Mouse (Mus musculus) embryo, embryonic 11 days (tissue): ENCODE results near the gene Cyth1.
A peak's percentile ranks its signal among the peaks of the same experiment; 100 is the strongest.

Experiments
- DNase-seq: peaks from one replicate; pipeline ENCODE4 v3.0.0-alpha.2; 2015

The Cyth1 gene

GRCm38 (mm10) chr11:118248150-118249011, at the start of gene Cyth1:
Gene Cyth1 (minus strand): TSS chr11:118248592.
- peak; percentile 99 for DNase-seq

GRCm38 (mm10) chr11:118297967-118298366, 49.6 kb upstream of the Cyth1 start:
- no peak for DNase-seq

GRCm38 (mm10) chr11:118295026-118295425, 46.6 kb upstream of the Cyth1 start:
- DNase-seq = no peak

- DNase-seq = peak; percentile 6
Observed at GRCm38 (mm10) chr11:118292671-118293070, 44.3 kb upstream of the Cyth1 start.

GRCm38 (mm10) chr11:118289999-118290889, 41.9 kb upstream of the Cyth1 start, which contains the start of gene Usp36:
Gene Usp36 (minus strand): TSS chr11:118290244.
- DNase-seq = peak; percentile 100

- peak; percentile 36 for DNase-seq
Observed at GRCm38 (mm10) chr11:118289562-118289961, 41.2 kb upstream of the Cyth1 start.

GRCm38 (mm10) chr11:118289037-118289511, 40.7 kb upstream of the Cyth1 start:
- peak; percentile 58 for DNase-seq

- DNase-seq = no peak
Observed at GRCm38 (mm10) chr11:118287573-118287972, 39.2 kb upstream of the Cyth1 start.

GRCm38 (mm10) chr11:118286434-118286833, 38.0 kb upstream of the Cyth1 start:
- DNase-seq = no peak

- no peak for DNase-seq
Observed at GRCm38 (mm10) chr11:118285791-118286190, 37.4 kb upstream of the Cyth1 start.

GRCm38 (mm10) chr11:118280218-118280617, 31.8 kb upstream of the Cyth1 start:
- DNase-seq = no peak

- DNase-seq = no peak
Observed at GRCm38 (mm10) chr11:118276328-118276727, 27.9 kb upstream of the Cyth1 start.

- no peak for DNase-seq
Observed at GRCm38 (mm10) chr11:118275092-118275491, 26.7 kb upstream of the Cyth1 start.

GRCm38 (mm10) chr11:118269827-118270226, 21.4 kb upstream of the Cyth1 start:
- peak; percentile 25 for DNase-seq

GRCm38 (mm10) chr11:118266666-118267046, 18.3 kb upstream of the Cyth1 start:
- no peak for DNase-seq

GRCm38 (mm10) chr11:118266044-118266665, 17.8 kb upstream of the Cyth1 start:
- DNase-seq = no peak

- no peak for DNase-seq
Observed at GRCm38 (mm10) chr11:118265621-118266020, 17.2 kb upstream of the Cyth1 start.

GRCm38 (mm10) chr11:118263146-118263545, 14.8 kb upstream of the Cyth1 start:
- DNase-seq = no peak

GRCm38 (mm10) chr11:118260081-118260480, 11.7 kb upstream of the Cyth1 start:
- DNase-seq = no peak

- DNase-seq = no peak
Observed at GRCm38 (mm10) chr11:118259580-118259979, 11.2 kb upstream of the Cyth1 start.

- no peak for DNase-seq
Observed at GRCm38 (mm10) chr11:118256371-118256770, 8.0 kb upstream of the Cyth1 start.

GRCm38 (mm10) chr11:118254159-118254951, 6.0 kb upstream of the Cyth1 start:
- DNase-seq = peak; percentile 19
